Mouse (Mus musculus): ENCODE results near the gene Cntn5.
A peak's percentile ranks its signal among the peaks of the same experiment; 100 is the strongest.

Cntn5 gene

DNA sequence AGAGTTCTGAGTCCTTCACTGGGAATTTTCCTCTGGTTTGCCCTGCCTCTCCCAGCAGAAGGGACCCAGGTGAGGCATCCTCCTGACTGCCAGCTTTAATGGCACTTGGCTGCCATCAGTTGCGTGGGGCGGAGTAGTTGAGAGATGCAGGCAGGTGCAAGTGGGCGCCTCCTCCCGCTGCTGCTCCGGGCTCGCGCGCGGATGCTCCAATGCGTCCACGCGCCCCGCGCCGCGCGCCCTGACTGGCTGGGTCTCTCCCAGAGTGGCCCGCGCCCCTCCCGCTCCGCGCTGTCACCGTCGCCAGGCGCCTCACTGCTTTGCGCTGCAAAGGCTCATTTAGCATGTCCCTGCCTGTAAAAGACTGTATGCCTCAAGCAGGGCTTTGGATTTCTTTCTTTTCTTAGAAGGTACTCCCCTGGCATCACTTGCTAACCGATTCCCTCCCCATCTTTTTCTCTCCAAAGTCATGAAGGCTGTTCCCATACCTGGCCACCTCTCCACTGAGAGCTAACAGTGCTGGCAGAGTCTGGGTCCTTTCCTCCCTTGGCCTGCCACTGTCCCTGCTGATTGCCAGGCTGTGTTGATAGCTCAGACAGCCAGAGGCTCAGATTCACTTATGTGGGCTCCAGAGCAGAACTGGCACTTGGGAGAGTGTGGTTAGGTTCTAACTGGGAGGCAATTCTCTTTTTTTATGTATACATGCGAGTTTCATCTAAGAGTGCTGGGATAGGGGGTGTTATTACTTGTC is at the start of gene Cntn5:
Cntn5 (minus strand) TSS at position 160 of the 748 bp plus-strand sequence.
- DNase-seq (ENCODE audit: low spot score in 2 of 2), result peak; percentile 79 to 81

DNA sequence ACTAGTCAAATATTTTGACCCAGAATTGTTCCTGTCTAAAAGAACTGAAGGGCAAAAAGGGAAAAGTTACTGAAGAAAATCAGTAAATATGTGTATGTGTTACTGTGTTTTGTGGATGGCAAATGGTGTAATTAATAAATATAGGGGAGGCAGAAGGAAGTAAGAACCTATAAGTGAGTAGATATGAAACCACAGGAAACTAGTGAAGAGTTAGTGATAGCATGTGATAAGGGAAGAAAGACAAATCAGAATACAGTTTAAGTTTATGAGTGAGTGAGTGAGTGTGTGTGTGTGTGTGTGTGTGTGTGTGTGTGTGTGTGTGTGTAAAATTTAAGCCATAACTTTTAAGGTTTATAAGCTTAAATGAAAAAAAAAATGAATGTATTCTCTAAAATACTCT is 45.9 kb upstream of the Cntn5 start:
- DNase-seq (ENCODE audit: low spot score in 2 of 2), result no peak

DNA sequence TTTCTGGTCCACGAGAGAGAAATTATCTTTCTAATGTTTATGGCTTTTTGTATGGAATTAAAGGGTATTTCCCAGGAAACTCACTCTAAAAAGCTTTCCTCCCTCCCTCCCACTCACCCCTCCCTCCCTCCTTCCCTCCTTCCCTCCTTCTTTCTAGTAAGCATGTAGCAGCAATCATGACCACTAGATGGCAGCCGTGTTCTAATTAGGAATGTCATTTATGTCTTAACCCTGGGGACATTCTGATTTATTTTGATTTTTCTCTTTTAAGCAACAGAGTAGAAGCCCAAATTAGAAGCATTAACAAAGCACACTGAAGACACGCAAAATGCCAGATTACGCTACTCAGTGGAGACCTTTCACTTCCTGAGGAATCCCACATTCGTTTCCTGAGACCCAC is 5.0 kb upstream of the Cntn5 start:
- DNase-seq (ENCODE audit: low spot score in 2 of 2), result peak; percentile 82 to 87

DNA sequence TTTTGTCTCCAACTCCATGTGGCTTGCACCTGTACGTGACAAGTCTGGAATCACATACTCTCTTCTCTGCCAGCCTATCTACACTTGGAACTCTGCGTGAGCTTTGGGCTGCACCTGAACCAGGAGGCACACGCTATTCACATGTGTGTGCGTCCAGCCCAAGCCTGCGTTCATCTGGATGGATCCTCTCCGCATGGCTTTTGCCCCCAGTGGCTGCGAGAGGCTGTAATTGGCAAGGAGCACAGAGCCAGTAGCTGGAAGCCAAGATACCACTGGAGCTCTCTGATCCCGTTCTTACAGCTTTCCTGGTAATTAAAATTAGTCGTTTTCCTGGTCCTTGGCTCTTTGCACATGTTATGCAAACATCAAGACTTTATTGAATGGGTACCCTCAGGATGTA is 1.1 kb upstream of the Cntn5 start:
- DNase-seq (ENCODE audit: low spot score in 2 of 2), result no peak

DNA sequence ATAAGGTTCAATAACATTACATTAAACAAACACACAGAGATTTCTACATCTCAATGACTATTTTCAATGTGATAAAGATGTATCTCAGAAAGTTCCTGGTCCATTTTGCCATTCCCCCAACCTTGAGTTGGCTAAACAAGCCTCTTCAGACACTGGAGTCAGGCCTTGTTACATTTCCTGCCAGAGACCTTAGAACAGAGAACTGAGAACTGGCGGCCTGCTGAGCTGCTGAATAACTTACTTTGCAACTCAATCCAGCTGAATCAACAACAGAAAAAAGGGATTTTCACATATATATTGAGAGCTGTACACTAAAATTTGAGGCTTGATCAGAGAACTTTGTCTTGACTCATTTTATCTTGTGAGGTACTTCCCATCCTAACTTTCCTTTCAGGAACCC is 24.8 kb downstream of the Cntn5 start:
- no peak for DNase-seq (ENCODE audit: low spot score in 2 of 2)

DNA sequence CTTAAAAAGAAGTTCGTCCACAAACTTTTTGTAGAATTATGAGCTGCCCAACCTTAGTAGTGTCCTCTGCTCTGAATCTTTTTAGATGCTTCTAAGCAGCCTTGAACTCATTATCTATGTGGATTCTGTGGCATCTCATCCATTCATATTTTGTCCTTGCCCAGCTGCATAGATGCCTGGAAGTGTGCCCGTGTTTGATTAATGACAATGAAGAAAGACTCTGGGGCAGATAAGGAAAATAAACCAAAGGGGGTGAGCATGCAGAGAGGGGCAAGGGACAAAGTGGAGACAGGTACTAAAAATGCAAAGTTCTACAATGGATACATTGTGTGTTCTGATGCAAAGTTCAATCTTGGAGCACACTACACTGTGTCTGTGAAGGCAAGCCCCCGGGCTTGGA is 30.7 kb downstream of the Cntn5 start:
- DNase-seq (ENCODE audit: low spot score in 2 of 2), result no peak

DNA sequence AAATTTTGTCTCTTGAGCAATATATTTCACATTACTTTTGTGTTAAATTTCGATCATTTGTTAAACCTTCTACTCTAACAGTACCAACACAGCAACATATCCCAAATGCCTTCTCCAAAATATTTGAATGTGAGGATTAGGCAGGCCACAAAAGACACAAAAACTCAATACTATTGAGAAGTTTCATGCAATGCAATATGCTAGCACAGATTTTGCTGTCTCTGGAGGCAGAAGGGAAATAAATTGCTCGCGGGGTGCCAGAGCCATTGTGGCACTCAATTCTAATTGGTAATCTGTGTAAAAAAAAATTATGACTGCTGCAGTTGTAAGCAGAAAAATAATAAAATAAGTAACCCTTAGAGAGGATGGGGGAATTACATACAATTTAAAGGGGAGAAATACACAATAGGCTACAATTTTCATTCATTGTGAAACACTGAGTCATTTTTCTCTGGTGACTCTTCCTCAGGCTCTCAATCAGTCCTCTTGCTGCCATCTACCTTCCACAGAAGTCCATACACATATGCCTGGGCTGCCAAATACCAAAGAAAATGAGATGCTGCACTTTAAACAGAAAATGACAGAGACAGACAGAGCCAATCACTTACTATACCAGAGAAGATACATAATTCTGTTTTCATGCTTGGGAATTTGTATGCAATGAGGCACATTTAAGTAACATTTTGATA is 48.2 kb downstream of the Cntn5 start:
- no peak for DNase-seq (ENCODE audit: low spot score in 2 of 2)

DNA sequence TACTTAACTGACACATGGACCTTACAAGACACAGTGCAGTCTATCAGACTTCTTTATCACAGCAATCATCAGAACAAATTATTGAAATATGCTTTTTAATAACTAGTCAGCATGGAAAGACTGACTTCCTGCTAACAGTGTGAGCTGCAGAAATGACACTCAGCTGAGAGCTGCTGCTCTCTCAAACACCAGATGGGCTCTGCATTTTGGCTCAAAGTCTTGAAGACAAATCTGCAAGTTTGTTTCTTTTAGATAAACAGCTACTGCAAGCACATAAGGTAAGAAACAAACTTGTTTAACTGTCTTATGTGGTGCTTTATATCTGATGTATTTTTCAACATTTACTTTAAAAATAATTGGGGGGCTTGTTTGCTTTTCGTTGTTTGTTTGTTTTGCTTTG is 87.9 kb downstream of the Cntn5 start:
- no peak for DNase-seq (ENCODE audit: low spot score in 2 of 2)

DNA sequence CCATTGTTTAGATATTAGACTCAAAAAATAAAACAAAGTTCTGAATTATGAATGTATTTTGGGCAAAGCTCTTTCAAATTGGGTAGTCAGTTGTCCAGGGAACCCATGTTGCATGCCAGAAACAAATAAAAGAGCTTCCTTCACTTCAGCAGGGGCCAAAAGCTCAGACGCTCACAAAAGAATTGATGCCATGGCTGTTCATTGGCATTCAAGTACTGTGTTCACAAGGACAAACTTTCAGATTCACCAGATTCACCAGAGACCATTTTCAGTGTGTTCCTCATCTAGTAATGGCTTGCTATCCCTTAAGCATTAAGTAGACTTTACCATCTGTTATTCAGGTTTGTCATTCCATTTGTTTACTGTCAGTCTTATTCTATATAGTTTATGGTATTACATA is 107.4 kb downstream of the Cntn5 start:
- DNase-seq (ENCODE audit: low spot score in 2 of 2), result no peak

DNA sequence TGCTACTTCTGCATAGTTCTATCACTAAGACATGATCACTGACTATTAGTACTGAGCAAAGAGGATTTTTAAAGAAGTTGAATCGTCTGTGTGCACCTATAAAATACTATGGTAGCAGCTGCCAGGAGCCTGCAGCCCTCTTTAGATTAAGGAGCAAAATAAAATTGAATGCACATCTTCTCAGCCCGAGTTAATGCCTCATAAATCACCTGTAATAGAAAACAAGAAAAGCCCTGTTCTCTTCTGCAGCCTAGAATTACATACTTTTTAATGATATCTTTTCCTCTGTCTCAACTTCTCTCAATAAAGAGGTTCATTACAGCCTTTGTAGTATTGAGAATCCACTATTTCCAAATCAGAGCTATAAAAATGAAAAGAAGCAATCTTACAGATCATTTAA is 109.5 kb downstream of the Cntn5 start:
- no peak for DNase-seq (ENCODE audit: low spot score in 2 of 2)

DNA sequence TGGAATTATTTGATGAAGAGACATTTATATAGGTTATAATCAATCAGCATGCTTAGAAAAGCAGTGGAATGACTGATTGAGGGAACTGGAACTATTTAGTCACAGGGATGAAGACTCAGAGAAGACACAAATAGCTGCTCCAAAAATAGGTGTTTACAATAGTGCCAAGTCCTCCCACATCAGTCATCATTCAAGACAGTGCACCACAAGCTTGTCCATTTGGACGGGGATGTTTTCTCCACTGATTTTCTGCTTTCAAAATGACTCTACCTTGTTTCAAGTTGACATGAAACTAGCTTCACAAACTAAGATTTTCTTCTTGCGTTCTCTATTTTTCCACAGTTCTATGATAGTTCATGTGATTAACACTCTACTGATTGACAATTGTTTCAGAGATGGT is 172.7 kb downstream of the Cntn5 start:
- DNase-seq (ENCODE audit: low spot score in 2 of 2), result no peak

DNA sequence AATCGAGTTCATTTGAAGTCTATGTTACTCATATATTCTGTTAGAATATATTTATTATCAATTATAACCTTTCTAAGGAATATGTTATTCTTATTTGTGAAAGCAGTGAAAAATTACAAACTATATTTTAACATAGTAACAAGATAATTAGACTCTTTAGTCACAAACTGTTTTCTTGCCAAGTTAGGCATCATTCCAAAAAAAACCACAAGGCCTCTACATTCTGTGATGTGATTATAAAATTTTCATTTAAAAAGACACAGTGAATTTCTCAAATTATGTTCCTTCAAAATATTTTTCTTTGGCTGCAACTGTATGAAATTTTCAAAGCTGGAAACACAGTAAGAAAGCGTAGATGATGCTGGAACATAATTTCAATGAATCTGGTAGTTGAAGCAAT is 180.4 kb downstream of the Cntn5 start:
- DNase-seq (ENCODE audit: low spot score in 2 of 2), result no peak

DNA sequence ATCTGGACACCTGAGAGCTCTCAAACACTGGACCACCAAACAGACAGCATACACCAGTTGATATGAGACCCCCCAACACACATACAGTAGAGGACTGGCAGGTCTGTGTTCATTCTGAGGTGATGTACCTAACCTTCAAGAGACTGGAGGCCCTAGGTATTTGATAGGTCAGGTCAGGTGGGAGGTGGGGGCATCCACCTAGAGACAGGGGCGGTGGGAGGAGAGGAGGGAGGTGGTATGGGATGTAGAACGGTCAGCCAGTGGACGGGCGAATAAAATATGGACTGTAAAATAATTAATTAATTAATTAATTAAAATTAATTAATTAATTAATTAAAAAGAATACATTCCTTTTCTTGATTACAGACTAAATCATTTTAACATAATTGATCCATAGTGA is 182.5 kb downstream of the Cntn5 start:
- DNase-seq (ENCODE audit: low spot score in 2 of 2), result no peak

DNA sequence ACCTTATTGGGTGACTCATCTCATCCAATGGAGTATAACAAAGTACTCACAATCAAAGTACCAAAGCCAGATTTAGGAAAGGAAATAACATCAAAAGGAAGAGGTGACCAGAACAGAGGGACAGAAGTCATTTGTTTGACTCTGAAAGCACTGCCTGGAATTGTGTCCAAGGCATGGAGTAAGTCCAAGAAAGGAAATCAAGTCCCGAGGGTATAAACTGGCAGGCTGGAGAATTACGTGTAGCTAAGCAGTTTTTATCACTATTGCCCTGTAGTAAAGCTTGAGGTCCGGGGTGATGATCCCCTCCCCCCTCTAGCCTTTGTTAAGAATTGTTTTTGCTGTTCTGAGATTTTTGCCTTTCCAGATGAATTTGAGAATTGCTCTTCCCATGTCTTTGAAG is 185.6 kb downstream of the Cntn5 start:
- DNase-seq (ENCODE audit: low spot score in 2 of 2), result no peak

DNA sequence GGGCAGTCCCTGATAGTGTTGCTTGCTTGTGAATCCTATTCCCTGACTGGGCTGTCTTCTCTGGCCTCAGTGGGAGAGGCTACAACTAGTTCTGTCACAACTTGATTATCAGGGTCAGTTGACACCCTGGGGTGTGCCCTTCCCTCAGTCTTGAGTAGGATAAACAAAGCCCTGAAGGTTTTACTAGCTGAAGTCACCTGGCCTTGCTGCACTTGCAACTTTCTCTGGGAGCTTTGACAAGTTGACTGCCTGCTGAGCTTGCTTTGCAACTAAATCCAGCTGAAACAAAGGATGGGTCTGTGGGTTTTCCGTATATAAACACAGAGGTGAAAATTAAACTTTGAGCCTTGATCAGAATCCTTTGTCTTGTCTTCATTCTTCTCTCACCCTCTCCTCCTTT is 190.9 kb downstream of the Cntn5 start:
- DNase-seq (ENCODE audit: low spot score in 2 of 2), result no peak

DNA sequence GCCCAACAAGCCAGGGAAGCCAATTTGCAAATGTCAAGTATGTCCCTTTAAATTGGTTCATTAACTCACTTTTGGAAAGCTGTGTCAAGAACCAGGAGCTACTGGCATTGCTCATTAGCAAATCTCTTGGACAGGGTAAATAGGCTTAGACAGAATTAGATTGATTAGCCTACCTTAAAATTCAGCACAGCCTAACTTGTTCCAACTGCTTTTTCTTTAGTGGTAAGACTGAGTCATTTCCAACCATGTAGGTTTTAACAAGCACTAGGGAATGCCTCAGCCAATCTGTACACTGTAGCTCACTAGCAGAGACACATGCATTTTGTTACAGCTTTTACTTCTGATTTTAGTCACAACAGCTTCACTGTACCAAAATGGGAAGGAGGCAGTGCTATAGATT is 222.9 kb downstream of the Cntn5 start:
- DNase-seq (ENCODE audit: low spot score in 2 of 2), result no peak

DNA sequence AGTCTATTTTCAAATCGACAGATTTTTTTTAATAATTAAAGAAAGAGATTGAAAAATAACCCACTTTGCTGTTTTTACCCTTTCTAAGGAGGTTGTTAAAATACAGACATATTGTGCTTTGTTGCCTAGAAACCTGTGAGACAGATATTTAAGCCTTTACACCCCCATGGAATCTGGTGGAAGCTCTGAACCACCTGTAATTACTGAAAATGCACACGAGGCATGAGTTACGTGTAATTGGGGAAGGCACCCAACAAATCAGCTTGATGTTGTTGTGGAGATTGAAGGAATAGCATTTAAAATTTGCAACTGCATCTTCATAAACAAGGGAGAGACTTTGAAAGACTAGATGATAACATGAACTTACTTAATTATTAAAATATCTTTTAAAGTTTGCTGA is 223.4 kb downstream of the Cntn5 start:
- no peak for DNase-seq (ENCODE audit: low spot score in 2 of 2)

DNA sequence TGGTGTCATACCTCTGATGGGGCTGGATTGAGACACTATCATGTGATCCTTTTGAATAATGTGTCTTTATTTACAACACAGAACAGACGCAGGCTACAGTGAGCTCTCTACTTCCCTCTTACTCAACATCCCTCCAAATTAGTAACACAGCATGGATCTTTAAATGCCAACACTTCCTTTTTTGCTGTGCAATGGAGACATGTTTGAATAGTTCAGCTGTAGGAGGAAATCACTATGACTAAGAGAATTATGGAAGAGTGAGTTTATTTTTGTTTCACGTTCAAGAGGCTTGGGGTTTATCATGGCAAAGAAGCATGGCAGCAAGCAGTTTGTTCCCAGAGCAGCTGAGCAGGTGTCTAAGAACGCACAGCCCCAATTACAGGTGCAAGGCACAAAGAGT is 235.9 kb downstream of the Cntn5 start:
- DNase-seq (ENCODE audit: low spot score in 2 of 2), result no peak

DNA sequence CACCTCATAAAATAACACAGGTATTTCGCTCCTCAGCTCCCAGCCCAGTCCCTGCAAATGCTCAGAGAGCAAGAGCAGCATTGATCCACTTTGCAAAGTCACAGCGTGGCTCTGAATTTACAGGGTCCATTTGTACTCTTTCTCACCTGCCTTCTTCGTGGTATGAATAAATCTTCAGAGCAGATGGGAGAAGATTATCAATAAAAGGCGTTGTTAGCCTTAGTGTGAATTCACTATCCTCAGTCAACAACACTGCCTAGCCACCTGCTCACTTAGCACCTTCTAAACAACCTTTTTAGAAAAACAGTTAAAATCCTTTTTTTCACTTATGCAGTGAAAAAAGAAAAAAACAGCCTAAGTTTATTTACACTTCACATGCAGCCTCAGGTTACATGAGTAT is 237.1 kb downstream of the Cntn5 start:
- DNase-seq (ENCODE audit: low spot score in 2 of 2), result no peak

DNA sequence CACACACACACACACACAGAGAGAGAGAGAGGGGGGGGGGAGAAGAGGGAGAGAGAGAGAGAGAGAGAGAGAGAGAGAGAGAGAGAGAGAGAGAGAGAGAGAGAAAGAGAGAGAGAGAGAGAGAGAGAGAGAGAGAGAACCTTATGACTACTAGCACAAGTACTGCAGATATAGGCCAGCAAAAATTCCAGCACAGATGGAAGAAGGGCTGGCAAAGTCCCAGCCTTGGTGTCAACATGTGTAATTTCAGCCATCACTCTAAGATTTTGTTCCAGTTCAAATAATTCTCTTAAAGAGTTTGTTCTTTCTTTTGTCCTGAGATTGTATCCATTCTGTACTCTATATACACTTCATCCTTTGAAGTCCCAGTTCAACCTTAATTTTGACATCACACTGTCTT is 238.8 kb downstream of the Cntn5 start:
- DNase-seq (ENCODE audit: low spot score in 2 of 2), result peak; percentile 40 to 42

DNA sequence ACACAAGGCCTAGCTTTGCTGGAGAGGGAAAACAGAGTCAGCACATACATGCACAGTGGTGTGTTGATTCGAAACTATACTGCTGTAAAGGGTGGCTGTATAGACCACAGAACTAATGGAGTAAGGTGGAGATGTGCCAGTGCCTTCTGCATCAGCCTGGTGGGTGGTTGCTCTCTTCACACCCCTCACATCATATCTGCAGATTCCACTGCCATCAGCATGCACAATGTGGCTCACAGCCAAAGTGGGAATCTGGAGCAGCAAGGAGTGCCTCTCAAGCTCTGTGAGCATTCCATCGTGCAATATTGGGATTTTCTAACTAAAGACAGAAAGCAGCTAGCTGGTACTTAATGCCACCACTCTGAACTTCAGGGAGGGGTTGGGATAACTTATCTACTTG is 241.5 kb downstream of the Cntn5 start:
- DNase-seq (ENCODE audit: low spot score in 2 of 2), result peak; percentile 62 to 66

DNA sequence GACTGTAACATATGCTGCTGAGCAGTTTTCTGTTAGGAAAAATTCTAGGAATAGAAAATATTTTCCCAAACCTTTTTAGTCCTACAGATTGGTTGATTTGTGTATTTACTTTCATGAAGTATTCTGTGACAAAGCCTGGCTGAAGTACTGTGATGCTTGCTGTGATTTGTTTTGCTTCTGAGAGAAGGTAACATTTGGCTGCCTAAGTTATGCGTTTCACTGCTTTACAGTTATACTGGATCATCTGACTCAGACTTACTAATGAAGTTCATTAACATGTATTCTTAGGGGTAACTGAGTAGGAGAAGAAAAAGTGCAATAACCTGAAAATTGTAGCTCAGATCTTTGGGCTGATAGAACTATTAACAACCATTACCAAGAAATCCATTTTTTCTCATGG is 245.1 kb downstream of the Cntn5 start:
- no peak for DNase-seq (ENCODE audit: low spot score in 2 of 2)

DNA sequence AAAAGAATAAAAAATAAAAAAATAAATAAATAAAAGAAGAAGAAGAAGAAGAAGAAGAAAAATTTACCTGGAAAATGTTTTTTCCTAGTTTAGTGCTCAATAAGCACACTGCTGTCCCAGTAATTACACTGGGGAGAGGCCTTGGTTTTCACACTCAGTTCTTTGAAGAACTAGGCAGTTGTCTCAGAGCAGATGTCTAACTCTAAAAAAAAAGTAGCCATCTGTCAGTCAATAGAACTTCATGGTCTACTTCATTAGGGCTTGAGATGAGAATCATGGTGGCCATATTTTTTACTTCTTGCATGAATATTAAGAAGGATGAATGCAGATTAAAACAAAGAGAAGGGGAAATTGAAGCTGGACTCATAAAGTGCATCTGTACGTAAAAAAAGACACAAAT is 246.5 kb downstream of the Cntn5 start:
- no peak for DNase-seq (ENCODE audit: low spot score in 2 of 2)
